Mouse (Mus musculus): ENCODE measurements around the gene Sufu.

Gene Sufu

DNA sequence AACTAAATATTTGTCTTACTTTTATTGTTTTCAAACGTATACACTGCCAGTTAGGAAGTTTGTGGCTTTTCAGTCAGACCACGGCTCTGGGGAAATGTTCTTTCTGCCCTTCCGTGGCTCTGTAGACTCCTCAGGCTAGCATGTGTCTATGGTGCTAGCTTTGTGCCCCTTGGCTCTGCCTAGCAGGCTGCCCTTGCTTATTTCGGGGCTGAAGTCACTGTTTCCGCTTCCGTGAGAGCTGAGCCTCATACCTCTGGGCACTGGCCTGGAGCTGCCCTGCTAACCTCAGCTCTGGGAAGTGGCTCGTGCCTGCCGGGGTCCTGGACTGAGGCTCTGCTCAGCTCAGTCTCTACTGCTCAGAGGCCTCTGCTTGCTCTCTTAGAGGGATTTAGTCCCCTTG is 98.4 kb downstream of the Sufu start:
- DNase-seq (ENCODE audit: low read depth, low spot score), result no peak

DNA sequence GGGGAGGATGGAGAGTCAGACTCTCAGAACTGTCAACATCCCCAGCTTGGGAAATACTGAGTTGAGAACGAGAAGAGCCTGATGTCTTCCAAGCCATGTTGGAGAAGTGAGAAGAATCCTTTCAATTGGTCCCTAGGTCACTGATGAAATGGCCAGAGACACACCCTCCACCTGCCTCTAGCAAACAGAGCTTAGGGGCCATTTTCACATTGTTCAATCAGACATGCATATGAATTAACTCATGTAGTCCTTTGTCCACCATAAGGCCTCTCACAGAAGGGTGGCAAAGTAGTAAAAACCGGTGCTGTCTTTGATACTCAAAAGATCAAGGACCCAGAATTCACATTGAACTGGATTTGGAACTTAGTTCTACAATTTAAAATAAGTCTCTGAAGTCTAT is 100.5 kb downstream of the Sufu start:
- no peak for DNase-seq (ENCODE audit: low read depth, low spot score)

DNA sequence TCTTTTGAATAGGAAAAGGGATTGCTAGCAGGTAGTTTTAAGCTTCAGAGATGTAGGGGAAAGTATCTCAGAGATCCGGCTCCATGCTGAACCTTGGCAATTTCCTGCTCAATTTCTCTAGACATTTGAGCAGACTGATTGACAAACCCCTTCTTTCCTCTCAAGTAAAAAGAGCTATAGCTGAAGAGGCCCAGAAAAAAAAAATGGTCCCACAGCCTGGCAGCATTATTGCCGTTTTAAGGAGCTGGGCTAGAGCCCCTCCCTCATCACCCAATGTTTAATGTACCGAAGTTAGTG is 102.8 kb downstream of the Sufu start:
- no peak for DNase-seq (ENCODE audit: low read depth, low spot score)

DNA sequence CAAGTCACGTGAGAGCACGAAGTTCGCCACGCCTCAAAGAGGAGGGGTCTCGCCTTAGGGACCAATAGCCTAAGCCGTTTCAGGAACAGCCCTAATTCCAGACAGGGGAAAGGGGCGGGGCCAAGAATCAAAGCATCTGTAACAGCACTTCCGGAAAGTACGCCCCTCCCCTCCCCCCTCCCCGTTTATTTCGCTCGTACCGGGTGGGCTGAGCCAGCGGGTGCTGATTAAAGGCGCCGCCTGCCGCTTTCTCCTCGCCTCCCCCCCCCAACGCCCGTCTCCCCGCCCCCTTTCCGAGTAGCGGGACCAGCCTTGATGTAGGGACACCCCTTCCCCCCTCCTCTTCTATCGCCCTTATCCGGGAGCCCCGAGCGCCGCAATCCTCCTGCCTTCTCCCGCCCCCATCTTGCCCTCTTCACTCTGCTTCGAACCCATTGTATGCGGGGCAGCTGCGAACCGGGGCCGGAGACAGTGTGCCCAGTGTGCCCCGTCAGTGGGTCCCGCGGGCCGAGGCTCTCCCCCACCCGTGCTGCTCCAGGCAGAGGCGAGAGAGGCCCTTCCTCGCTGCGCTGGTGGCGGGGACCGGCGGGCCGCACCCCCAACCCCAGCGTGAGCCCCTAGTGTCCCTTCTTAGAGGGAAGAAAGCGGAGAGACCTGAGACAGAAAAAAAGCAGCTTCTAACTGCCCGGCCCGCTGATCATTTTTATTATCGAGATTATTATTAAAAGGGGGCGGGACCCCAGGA is 103.3 kb downstream of the Sufu start:
- DNase-seq (ENCODE audit: low read depth, low spot score), result peak; percentile 100

DNA sequence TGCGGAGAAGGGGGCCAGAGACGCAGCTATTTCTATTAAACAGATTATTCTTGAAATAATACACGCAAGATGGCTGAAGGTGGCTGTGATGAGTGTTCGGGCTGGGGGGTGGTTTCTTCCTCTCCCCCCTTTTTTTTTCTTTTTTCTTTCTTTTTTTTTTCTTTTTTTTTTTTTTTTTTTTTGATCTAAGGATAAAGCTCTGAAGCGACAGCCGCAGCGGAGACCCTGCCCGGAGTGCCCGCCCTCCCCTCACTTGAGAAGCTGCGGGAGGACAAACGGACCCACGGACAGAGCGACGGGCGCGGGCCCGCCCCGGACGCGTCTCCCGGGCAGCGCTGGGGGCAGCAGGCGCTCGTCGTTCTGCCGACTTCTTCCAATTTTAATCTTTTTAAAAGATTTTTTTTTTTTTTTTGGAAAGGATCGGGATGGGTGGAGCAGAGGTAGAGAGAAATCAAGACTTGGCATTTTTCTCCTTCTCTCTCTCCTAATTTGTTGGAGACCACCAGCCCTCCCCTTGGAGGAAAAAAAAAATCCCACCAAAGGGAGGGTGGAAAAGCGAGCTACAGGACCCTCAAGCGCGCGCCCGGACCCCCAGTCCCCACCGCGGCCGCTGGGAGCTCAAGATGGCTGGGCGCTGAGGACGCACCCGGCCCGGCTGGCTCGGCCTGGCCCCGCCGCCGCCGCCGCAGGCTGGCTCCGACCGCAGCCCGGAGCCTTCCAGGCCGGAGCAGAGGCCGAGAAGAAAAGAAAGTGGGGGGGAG is 104.1 kb downstream of the Sufu start:
- no peak for DNase-seq (ENCODE audit: low read depth, low spot score)

DNA sequence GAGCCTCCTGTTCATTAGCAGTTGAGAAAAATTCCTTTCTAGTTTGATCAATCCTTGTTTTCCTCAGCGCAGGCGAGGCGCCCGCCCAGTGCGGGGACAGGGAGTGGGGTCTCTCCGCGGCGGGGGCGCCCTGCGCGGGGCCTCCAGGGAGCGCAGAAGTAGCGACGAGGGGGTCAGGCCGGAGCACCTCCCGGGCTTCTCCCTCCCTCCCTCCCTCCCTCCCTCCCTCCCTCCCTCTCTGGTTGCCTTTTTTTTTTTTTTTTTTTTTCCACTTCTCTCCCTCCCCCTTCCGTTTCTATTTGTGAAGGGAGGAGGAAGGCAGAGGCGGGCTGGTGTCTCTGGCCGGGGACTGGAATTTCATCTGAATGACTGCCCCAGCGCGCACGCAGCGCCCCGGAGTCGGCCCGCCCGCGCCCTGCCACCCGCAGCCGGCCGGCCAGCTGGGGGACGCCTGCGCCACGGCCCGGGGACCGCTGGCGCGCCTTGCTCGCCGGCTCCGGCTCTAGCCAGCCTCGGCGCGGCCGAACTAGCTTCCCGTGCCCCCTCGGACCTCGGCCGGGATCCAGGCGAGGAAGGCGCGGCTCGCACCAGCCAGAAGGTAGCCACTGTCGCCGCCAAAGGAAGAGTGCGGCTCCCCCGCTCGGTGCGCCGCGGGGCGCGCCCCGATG is 104.8 kb downstream of the Sufu start, which contains the start of gene Trim8:
Gene Trim8, plus strand, starts transcription at position 302 of the 668 bp plus-strand sequence.
- DNase-seq (ENCODE audit: low read depth, low spot score), result peak; percentile 71

DNA sequence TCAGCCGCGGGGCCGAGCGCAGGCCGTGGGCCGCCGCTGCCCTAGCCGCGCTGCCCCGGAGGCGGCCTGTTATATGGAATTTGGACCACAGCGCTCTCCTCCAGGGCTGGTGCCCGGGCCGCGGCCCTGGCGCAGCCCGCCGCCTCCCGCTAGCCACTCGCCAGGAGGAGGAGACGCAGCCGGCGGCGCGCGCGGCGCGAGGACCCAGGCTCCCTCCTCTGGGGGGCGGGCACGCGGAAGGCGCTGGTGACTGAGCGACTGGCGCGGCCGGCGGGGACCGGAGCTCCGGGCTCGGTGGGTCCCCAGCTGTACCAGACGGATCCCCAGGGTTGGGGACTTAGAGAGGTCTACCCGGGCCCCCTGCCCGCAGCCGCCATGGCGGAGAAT is 105.4 kb downstream of the Sufu start:
- no peak for DNase-seq (ENCODE audit: low read depth, low spot score)

DNA sequence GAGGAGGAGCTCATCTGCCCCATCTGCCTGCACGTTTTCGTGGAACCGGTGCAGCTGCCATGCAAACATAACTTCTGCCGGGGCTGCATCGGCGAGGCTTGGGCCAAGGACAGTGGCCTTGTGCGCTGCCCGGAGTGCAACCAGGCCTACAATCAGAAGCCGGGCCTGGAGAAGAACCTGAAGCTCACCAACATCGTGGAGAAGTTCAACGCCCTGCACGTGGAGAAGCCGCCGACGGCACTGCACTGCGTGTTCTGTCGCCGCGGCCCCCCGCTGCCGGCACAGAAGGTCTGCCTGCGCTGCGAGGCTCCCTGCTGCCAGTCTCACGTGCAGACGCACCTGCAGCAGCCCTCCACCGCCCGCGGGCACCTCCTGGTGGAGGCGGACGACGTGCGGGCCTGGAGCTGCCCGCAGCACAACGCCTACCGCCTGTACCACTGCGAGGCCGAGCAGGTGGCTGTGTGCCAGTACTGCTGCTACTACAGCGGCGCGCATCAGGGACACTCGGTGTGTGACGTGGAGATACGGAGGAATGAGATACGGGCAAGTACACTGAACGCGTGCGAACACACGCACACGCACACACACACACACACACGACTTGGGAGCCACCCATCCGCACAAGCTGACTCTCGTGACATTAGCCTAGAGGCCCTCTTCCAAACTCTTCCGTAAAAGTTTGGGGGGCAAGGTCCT is 105.9 kb downstream of the Sufu start:
- DNase-seq (ENCODE audit: low read depth, low spot score), result peak; percentile 79

DNA sequence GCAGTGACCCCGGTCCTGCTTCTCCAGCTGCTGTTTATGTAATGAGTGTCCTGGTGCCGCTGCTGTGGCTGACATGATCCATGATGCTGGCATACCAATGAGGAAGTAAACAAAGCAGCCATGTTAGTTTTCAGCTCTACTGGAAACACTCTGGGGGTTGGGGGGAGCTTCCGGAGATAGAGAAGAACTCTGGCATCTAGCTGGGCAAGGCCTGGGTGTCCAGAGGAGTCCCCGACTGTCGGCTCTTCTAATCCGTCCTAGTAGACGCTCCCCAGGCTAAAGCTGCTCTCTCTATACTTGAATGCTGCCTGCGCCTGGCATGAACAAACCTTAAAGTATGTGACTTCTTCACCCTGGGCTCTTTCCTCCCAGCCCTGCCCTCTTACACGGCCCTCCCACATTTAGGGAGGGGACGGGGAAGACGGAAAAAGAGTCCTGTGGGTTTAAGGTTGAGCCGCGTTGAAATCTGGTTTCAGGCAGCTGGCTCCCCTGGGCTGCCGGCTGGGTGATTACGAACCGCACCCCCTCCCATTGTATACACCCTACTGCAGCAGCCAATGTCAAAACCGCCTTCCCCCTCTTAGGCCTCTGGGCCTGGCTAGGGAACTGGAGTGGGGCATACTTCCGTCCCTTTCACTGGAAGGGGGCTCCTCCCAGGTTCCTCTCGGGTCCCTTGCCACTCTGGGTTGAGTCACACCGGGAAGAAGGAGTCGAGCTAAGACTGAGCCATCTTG is 106.8 kb downstream of the Sufu start:
- no peak for DNase-seq (ENCODE audit: low read depth, low spot score)

DNA sequence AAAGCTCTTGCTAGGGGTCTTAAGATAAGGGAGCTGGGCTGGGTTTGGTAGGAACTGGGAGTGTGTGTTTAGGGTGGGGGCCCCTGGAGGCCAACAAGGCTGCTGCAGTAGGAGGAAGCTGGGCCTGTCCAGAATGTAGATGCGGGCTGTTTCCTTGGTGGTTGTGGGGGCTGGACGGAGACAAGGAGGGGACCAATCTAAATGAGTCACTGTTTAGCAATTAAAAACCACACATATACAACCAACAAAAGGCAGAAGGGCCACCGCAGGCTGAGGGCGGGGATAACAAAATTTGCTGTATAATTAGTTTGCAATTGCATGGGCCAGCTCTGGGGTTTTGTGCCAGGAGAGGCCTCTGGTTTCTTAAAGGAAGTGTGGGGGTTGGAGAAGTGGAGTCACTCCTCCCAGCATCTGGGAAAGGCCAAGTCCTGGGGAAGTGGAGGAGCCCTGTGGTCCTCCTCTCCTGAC is 107.4 kb downstream of the Sufu start:
- DNase-seq (ENCODE audit: low read depth, low spot score), result peak; percentile 28

DNA sequence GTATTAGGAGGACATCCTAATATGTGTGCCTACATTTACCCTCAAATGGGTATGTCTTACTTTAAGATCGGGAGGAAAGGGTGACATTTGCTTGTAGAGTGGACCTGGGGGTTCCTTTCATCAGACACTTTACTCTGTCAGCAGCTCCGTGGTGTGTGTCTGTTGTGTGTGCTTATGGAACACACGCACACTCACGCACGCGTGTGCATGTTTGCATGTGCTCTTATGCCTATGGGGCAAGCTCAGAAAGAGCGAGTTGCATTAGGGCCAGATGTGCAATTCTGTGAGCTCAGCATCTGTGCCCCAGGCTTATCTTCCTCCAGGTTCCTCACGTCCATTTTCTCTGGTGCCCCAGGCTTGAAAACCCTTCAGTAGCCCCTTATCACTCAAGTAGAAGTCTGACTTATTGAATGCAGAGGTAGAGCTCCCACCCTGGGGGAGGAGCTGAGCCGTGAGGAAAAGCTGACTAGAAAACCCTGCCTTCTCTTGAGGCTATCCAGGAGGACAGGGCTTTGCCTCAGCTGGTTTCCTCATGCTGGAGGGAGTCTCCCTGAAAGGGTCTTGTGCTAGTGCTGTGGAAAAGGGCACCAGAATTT is 108.2 kb downstream of the Sufu start:
- no peak for DNase-seq (ENCODE audit: low read depth, low spot score)

DNA sequence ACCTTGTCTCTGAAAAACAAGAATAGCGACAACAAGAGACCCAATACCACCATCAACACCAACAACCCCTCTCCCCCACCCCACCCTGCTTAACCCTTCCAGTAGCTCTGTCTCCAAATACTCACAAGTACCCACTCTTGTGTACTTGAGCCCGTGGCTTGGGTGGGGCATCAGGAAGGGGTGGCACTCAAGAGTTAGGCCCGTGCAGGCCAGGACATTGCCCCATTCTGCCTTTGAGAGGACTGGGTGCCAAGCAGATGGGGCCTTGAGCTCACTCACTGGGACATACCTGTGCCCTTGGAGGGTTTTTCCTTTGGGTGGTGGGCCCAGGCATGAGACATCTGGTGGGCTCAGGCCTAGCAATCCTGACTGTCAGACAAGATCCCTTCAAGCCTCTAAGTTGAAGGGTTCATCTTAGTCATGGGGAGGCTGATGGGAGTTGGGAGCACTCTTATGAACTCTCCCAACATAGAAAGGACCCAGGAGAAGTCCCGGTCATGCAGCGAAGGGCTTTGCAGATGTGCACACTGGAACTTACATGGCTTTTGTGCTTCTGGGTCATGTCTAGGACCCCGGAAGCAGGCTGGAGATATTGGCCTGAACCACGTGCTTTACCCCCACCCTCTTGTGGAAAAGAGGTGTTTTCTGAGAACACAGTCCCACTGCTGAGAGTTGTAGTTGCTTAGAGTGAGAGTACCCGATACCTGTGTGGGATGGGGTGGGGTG is 109.1 kb downstream of the Sufu start:
- DNase-seq (ENCODE audit: low read depth, low spot score), result no peak

DNA sequence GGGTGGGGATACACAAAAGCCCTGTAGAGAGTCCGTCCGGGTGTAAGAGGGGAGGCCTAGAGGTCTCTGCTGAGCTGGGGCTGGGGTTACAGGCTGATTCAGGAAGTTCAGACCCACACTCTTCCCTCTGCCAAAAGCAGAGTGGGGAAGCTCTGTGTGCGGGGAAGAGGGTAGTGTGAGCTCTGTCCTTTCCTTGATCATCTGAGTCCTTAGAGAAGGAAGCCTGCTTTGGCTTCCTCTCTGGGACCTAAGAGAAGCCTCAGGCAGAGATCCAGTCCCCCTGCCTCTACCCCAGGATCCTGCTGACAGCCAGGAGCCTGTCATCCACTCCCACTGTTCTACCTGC is 109.6 kb downstream of the Sufu start:
- DNase-seq (ENCODE audit: low read depth, low spot score), result no peak

DNA sequence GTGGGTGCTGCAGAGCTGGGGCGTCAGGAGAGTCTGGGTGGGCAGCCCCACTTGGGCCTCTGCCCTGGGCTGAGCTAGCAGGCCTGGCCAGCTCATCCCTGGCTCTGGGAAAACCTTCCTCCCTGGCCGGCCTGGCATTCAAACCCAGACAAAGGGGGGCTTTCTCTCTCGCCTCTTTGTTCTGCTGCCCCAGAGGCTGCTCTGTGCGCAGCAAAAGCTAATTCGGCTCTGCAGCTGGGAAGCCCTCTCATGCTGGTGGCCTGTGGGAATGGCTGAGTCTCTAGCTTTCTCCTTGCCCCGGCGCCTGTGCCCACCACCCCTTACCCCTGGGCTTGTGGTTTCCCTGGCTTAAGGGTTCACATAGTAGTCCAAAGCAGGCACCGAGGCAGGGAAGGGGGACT is 110.5 kb downstream of the Sufu start:
- no peak for DNase-seq (ENCODE audit: low read depth, low spot score)

DNA sequence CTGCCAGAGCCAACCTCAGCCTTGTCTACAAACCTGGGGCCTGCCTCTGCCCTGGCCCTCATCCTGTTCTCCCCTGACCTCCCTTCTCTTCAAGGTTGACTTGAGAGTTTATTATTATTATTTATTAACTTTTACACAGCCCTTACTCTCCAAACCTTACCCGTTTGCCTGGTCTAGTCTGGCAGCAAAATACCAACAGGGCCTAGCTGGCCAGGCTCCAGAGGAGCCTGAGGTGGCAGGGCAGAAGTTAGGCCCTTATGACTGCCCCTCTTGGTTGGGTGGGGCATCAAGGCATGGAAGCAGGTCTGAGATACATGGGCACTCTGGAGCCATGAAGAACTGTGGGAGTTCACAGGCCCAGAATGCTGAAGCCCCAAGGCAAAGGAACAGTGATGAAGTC is 111.1 kb downstream of the Sufu start:
- no peak for DNase-seq (ENCODE audit: low read depth, low spot score)

DNA sequence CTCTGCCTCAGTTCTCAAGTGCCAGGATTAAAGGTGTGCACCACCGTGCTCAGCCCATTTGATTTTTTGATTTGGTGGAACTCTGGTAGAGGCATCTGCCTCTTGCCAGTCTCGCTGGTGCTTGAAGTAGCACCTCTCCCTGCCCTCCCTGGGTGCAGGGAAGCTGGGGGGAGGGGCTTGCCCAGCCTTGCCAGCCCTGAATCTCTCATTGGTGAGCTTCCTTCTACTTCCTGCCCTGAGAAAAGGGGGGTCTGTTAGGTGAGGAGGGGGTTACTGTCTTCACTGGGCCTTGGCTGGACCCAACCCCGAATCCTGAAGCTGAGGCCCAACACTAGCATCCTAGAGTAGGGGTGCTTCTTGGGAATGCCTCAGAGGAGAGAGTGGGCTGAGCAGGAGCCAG is 112.0 kb downstream of the Sufu start:
- DNase-seq (ENCODE audit: low read depth, low spot score), result no peak

DNA sequence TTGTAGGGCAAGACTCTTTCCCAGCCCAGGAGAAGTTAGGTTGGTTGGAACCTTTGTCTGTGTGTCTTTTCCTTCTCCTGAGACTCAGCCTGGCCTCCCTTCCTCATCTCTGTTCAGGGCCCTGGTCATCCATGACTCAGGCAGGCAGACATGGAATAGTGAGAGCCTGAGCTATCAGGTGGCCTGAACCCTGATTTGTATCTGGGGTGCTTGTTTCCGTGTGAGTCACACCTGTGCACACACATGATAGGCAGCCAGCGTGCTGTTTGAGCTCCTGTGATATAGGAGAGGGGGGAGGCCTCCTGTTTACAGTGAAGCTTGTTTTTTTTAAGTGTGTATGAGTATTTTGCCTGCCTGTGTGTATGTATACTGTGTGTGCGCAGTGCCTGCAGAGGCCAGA is 112.5 kb downstream of the Sufu start:
- DNase-seq (ENCODE audit: low read depth, low spot score), result no peak

DNA sequence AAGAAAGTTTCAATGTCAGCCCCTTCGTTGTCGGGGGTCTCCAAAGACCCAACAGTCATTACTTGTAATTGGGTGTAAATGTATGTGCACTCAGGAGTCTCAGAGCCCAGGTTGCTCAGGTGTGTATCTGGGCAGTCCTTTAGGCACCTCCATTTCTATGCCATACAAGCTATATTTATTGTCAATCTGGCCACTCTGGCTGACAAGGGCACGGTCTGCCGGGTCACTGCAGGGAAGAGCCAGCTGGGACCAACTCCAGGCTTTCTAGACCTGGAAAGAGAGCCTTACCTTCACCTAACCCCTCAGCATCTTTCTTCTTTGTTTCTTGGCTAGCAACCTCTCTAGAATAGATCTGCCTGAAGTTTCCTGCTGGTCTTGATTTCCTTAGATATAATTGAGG is 113.0 kb downstream of the Sufu start:
- no peak for DNase-seq (ENCODE audit: low read depth, low spot score)

DNA sequence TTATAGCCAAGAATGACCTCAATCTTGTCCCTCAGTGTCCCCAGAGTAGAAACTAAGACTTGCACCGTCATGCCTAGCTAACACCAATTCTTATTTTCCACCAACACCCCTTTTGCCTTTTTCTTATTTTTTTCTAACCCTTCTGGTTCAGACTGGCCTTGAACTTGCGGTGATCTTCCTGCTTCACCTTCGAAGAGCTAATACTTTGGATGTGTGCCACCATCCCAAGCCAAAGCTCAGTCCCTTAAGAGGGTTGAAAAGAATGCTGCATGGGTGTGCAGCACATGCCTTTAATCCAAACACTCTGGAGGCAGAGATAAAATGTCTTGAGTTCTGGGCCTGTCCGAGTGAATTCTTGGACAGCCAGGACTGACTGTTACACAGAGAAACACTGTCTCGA is 113.7 kb downstream of the Sufu start:
- no peak for DNase-seq (ENCODE audit: low read depth, low spot score)

DNA sequence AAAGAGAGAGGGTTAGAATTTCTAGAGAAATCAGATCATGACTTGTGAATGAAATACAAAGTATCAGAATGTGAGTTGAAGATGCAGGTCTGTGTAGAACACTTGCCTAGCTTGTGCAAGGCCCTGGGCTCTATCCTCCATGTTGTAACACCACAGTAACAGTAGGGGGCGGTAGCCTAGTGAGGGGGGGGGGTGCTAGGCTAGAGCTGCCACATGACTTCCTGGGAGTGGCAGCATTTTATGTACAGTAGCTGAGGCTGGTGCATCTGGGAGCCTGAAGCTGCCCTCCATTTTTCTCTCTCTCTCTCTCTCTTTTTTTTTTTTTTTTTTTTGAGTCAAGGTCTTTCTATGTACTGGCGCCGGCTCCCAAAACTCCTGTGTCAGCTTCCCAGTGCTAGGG is 114.1 kb downstream of the Sufu start:
- no peak for DNase-seq (ENCODE audit: low read depth, low spot score)

DNA sequence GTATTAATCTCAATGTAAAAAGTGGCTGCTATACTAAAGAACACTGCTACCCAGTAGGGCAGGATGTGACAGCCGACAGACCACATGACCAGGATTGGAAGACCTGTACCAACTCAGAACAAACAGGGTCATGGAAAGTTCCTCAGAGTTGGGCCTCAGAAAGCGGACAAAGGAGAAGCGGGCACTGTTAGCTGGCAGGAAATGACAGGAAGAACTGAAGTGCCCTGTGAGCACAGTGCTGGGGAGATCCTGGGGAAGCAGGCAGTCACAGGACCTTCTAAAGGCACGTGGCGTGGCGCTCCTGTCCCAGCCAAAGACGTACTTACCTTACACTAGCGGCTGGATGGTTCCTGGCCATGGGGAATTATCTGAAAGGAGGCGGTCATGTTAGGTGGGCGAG is 114.6 kb downstream of the Sufu start:
- DNase-seq (ENCODE audit: low read depth, low spot score), result no peak

All from telencephalon, adult 2 months (tissue).